Mouse (Mus musculus): ENCODE data around the gene Six4.
"Not testable (repeated sequence)": the region's sequence is repeated elsewhere in the genome, so short reads cannot be mapped to it uniquely, and the experiment has no call there.

Six4 gene

GRCm38 (mm10) chr12:73088500-73088899 lies 24.8 kb downstream of the Six4 start:
- no peak for DNase-seq (ENCODE audit: low read depth, low spot score)

GRCm38 (mm10) chr12:73087086-73087485 lies 26.2 kb downstream of the Six4 start:
- DNase-seq (ENCODE audit: low read depth, low spot score): no peak

GRCm38 (mm10) chr12:73085739-73086630 lies 27.3 kb downstream of the Six4 start:
- no peak for DNase-seq (ENCODE audit: low read depth, low spot score)

GRCm38 (mm10) chr12:73083773-73084172 lies 29.5 kb downstream of the Six4 start:
- no peak for DNase-seq (ENCODE audit: low read depth, low spot score)

- DNase-seq (ENCODE audit: low read depth, low spot score): not testable (repeated sequence)
Measured at GRCm38 (mm10) chr12:73081828-73082227, 31.4 kb downstream of the Six4 start.

- DNase-seq (ENCODE audit: low read depth, low spot score): no peak
Measured at GRCm38 (mm10) chr12:73060805-73061410, 52.3 kb downstream of the Six4 start.

GRCm38 (mm10) chr12:73057492-73057891 lies 55.8 kb downstream of the Six4 start:
- no peak for DNase-seq (ENCODE audit: low read depth, low spot score)

- no peak for DNase-seq (ENCODE audit: low read depth, low spot score)
Measured at GRCm38 (mm10) chr12:73055451-73055850, 57.8 kb downstream of the Six4 start.

- no peak for DNase-seq (ENCODE audit: low read depth, low spot score)
Measured at GRCm38 (mm10) chr12:73054576-73055185, 58.6 kb downstream of the Six4 start.

GRCm38 (mm10) chr12:73053668-73054241 lies 59.5 kb downstream of the Six4 start, which contains the start of gene Six1:
Gene Six1, minus strand, starts transcription at chr12:73053887.
- DNase-seq (ENCODE audit: low read depth, low spot score): no peak

GRCm38 (mm10) chr12:73052651-73053591 lies 60.3 kb downstream of the Six4 start:
- DNase-seq (ENCODE audit: low read depth, low spot score): no peak

GRCm38 (mm10) chr12:73052036-73052650 lies 61.1 kb downstream of the Six4 start:
- DNase-seq (ENCODE audit: low read depth, low spot score): no peak

- no peak for DNase-seq (ENCODE audit: low read depth, low spot score)
Measured at GRCm38 (mm10) chr12:73050811-73051580, 62.3 kb downstream of the Six4 start.

- no peak for DNase-seq (ENCODE audit: low read depth, low spot score)
Measured at GRCm38 (mm10) chr12:73050305-73050704, 63.0 kb downstream of the Six4 start.
